Mouse (Mus musculus): ENCODE data around the gene Prkcsh. TPM values are rescaled to one million over a fixed set of nuclear protein-coding genes. Genes with fewer than 3 reads are reported as not detected.

Prkcsh gene
- polyA plus RNA-seq, 1 experiment from 2014 or later: 94.6 TPM

GRCm38 (mm10) chr9:22028467-22028866 is 25.9 kb downstream of the Prkcsh start:
- Histone ChIP-seq H3K9ac (no peak overlapping the region), H3K4me2 (no peak overlapping the region), H3K4me3 (no peak overlapping the region), H3K27ac (no peak overlapping the region), H3K27me3 (replicated peaks) (no peaks in the 10 kb centered on the region), H3K36me3 (replicated peaks) (peaks cover 53% of the 10 kb centered on the region), H3K4me1 (0 out of 2 replicates have a peak, but pooled peaks cover 3% of the 10 kb centered on the region), H3K9me3 (no peaks in the 10 kb centered on the region)
- ATAC-seq (replicated peaks): no peak
- WGBS: 24% methylated on average over 7 of the region's 7 CpGs

- H3K27me3 ChIP-seq (replicated peaks): no peaks in the 10 kb centered on the region
- H3K27ac ChIP-seq: no peak overlapping the region
- H3K4me3 ChIP-seq: no peak overlapping the region
- H3K36me3 ChIP-seq (replicated peaks): peaks cover 53% of the 10 kb centered on the region
- no peak for ATAC-seq (replicated peaks)
- WGBS: 94% methylated on average over 9 of the region's 9 CpGs
- peaks cover 3% of the 10 kb centered on the region for H3K4me1 ChIP-seq
- H3K9ac ChIP-seq: no peak overlapping the region
- no peak overlapping the region for H3K4me2 ChIP-seq
- no peaks in the 10 kb centered on the region for H3K9me3 ChIP-seq
Observed at GRCm38 (mm10) chr9:22030386-22030785, 27.8 kb downstream of the Prkcsh start.

DNA sequence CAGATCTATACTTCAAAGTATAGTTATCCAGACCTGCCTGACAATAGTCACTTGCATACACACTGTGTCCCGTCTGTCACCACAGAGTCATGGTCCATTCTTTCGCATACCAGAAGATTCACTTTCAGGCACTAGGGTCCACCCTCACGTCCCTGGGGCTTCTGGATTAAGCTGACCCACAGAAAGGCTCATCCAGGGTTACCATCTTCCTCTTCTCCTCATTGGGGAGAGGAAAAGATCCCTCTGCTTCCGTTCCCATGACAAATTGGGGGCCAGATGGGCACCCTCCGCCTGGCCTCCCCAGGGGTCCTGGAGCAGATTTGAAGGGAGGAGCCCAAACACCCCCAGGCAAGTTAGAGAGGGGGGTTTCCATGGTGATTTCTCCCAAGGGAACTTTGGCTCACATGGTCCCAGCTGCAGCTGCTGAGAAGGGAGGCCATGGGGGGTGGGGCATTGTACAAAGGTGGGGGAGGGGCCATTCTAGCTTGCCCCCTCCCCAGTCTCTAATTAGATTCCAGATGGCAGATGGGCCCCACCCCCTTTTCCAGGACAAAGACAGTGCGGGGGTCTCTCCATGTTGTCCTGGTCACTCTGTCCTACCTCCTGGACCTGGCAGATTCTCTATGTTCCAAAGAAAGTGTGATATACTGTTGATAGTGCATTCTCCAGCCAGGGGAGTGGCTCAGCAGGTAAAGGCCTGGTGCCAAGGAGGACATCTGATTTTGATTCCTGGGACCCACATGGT is 32.9 kb downstream of the Prkcsh start:
- H3K36me3 ChIP-seq (replicated peaks): peaks cover 39% of the 10 kb centered on the region
- H3K4me1 ChIP-seq: peaks cover 19% of the 10 kb centered on the region
- H3K4me3 ChIP-seq: no peak overlapping the region
- no peaks in the 10 kb centered on the region for H3K27me3 ChIP-seq (replicated peaks)
- no peak overlapping the region for H3K9ac ChIP-seq
- ATAC-seq (replicated peaks): no peak; the same call in 1 of the 2 replicates
- no peak overlapping the region; the same call in 1 of the 2 replicates for H3K27ac ChIP-seq
- H3K4me2 ChIP-seq: no peak overlapping the region
- H3K9me3 ChIP-seq: no peaks in the 10 kb centered on the region
- WGBS: 17% methylated on average over 6 of the region's 6 CpGs

GRCm38 (mm10) chr9:22037826-22038225 is 35.2 kb downstream of the Prkcsh start:
- Histone ChIP-seq H3K27ac (no peak overlapping the region), H3K36me3 (replicated peaks) (peaks cover 25% of the 10 kb centered on the region; the same call in 1 of the 2 replicates), H3K9me3 (no peaks in the 10 kb centered on the region), H3K9ac (no peak overlapping the region), H3K4me1 (peaks cover 30% of the 10 kb centered on the region), H3K4me2 (no peak overlapping the region), H3K27me3 (replicated peaks) (no peaks in the 10 kb centered on the region), H3K4me3 (no peak overlapping the region)
- 0 out of 2 replicates have a peak, but pooled peaks have one; percentile 25 for ATAC-seq (replicated peaks)
- 83% methylated on average over 10 of the region's 10 CpGs for WGBS

- H3K4me3 ChIP-seq: no peak overlapping the region
- H3K36me3 ChIP-seq (replicated peaks): no peaks in the 10 kb centered on the region
- H3K27ac ChIP-seq: no peak overlapping the region
- no peak overlapping the region for H3K9ac ChIP-seq
- no peaks in the 10 kb centered on the region for H3K27me3 ChIP-seq (replicated peaks)
- no peak for ATAC-seq (replicated peaks)
- WGBS: 68% methylated on average over 2 of the region's 2 CpGs
- H3K9me3 ChIP-seq: no peaks in the 10 kb centered on the region
- peaks cover 16% of the 10 kb centered on the region for H3K4me1 ChIP-seq
- H3K4me2 ChIP-seq: no peak overlapping the region
Observed at GRCm38 (mm10) chr9:22041832-22042231, 39.2 kb downstream of the Prkcsh start.

DNA sequence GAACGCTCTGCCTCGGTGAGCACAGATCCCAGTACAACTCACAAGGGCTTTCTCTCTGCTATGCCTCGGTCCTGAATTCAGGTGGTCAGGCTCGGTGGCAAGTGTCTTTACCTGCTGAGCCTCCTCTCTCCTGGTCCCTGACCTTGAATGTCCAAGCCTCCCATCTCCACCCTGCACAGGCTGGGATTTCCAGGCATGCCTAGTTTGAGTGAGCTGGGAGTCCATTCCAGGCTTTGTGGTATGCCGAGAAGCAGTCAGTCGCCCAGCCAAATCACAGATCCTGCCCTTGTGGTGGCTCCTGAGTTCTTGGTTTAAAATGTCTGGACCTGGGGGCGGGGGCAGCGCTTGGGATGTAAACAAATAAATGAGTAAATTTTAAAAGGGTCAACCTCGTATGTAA is 44.7 kb downstream of the Prkcsh start:
- Histone ChIP-seq H3K4me1 (peaks cover 40% of the 10 kb centered on the region), H3K4me2 (peak overlapping the region; percentile 17), H3K36me3 (replicated peaks) (no peaks in the 10 kb centered on the region), H3K27ac (no peak overlapping the region), H3K27me3 (replicated peaks) (no peaks in the 10 kb centered on the region), H3K4me3 (no peak overlapping the region), H3K9me3 (no peaks in the 10 kb centered on the region), H3K9ac (no peak overlapping the region; the same call in 1 of the 2 replicates)
- no peak for ATAC-seq (replicated peaks)
- 62% methylated on average over 9 of the region's 9 CpGs for WGBS

GRCm38 (mm10) chr9:22049315-22049714 is 46.7 kb downstream of the Prkcsh start:
- Histone ChIP-seq H3K4me3 (peak overlapping the region; percentile 88), H3K36me3 (replicated peaks) (no peaks in the 10 kb centered on the region), H3K27ac (peak overlapping the region; percentile 91), H3K27me3 (replicated peaks) (no peaks in the 10 kb centered on the region), H3K9me3 (no peaks in the 10 kb centered on the region), H3K9ac (peak overlapping the region; percentile 98), H3K4me1 (peaks cover 43% of the 10 kb centered on the region), H3K4me2 (peak overlapping the region; percentile 83)
- no peak for ATAC-seq (replicated peaks)
- 51% methylated on average over 11 of the region's 11 CpGs for WGBS

- WGBS: 17% methylated on average over 4 of the region's 4 CpGs
Observed at GRCm38 (mm10) chr9:22049721-22050270, 47.2 kb downstream of the Prkcsh start.

DNA sequence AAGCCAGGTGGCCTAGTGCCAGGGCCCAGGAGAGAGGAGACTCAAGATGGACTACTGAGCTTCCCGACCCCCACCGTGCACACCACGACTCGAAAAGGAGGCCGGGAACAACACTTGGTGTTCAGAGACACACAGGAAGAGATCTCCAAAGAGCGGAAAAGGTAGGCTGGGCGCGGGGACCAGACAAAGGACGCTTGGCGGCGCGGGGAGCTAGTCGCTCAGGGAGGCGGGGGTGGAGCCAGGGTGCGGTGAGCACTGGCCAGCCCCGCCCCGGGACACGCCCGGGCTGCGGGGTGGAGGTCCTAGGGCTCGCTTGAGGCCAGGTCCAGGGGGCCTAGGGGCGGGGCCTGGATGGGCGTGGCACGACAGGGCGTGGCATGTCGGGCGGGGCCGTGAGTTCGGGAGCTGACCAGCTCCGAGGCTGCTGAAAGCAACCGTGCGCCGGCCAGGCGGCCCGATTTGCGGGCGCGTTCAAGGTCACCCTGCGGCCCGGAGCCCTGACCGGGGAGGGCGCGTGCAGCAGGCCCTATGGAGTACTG is 47.8 kb downstream of the Prkcsh start:
- Histone ChIP-seq H3K4me1 (peaks cover 52% of the 10 kb centered on the region), H3K9me3 (no peaks in the 10 kb centered on the region), H3K9ac (peak overlapping the region; percentile 98), H3K4me2 (peak overlapping the region; percentile 83), H3K27me3 (replicated peaks) (no peaks in the 10 kb centered on the region), H3K4me3 (peak overlapping the region; percentile 88), H3K36me3 (replicated peaks) (no peaks in the 10 kb centered on the region), H3K27ac (peak overlapping the region; percentile 91)
- peak; percentile 21 for ATAC-seq (replicated peaks)
- under 1% methylated on average over 43 of the region's 43 CpGs for WGBS

More at GRCm38 (mm10) chr9:22049721-22050270, 47.2 kb downstream of the Prkcsh start:
- Histone ChIP-seq H3K36me3 (replicated peaks) (no peaks in the 10 kb centered on the region), H3K4me2 (peak overlapping the region; percentile 83), H3K27me3 (replicated peaks) (no peaks in the 10 kb centered on the region), H3K4me1 (peaks cover 48% of the 10 kb centered on the region), H3K4me3 (peak overlapping the region; percentile 88), H3K9ac (peak overlapping the region; percentile 98), H3K27ac (peak overlapping the region; percentile 91), H3K9me3 (no peaks in the 10 kb centered on the region)
- 0 out of 2 replicates have a peak, but pooled peaks have one; percentile 3 for ATAC-seq (replicated peaks)

- H3K36me3 ChIP-seq (replicated peaks): no peaks in the 10 kb centered on the region
- peak overlapping the region; percentile 91 for H3K27ac ChIP-seq
- peaks cover 53% of the 10 kb centered on the region for H3K4me1 ChIP-seq
- peak overlapping the region; percentile 83 for H3K4me2 ChIP-seq
- 1% methylated on average over 63 of the region's 67 CpGs for WGBS
- peak overlapping the region; percentile 98 for H3K9ac ChIP-seq
- H3K4me3 ChIP-seq: peak overlapping the region; percentile 88
- H3K27me3 ChIP-seq (replicated peaks): no peaks in the 10 kb centered on the region
- H3K9me3 ChIP-seq: no peaks in the 10 kb centered on the region
- ATAC-seq (replicated peaks): peak; percentile 21
Observed at GRCm38 (mm10) chr9:22051161-22051957, 48.8 kb downstream of the Prkcsh start.

DNA sequence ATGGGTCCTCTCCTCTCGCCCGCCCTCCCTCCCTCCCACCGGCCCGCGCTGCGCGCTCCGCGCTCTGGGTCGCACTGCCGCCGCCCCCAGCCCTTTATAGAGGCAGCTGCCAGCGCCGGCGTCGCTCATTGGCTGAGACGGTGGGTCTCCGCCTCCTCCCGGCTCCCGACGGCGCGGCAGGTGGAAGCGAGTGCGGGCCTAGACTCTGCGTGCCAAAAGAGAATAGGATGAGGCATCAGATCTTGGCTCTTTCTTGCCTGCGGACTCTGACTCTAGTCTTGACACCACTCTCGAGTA is 49.3 kb downstream of the Prkcsh start, which contains the start of gene Elavl3:
Gene Elavl3 (minus strand): TSS at position 66 of the 297 bp plus-strand sequence.
- ATAC-seq (replicated peaks): peak; percentile 80
- Histone ChIP-seq H3K4me2 (peak within 1 kb of the TSS; percentile 83), H3K36me3 (replicated peaks) (no peaks in the 10 kb centered on the region), H3K27me3 (replicated peaks) (no peaks in the 10 kb centered on the region), H3K4me3 (peak within 1 kb of the TSS; percentile 88), H3K27ac (peak within 1 kb of the TSS; percentile 91), H3K4me1 (peaks cover 49% of the 10 kb centered on the region), H3K9me3 (no peaks in the 10 kb centered on the region), H3K9ac (peak within 1 kb of the TSS; percentile 98)
- under 1% methylated on average over 24 of the region's 28 CpGs for WGBS

DNA sequence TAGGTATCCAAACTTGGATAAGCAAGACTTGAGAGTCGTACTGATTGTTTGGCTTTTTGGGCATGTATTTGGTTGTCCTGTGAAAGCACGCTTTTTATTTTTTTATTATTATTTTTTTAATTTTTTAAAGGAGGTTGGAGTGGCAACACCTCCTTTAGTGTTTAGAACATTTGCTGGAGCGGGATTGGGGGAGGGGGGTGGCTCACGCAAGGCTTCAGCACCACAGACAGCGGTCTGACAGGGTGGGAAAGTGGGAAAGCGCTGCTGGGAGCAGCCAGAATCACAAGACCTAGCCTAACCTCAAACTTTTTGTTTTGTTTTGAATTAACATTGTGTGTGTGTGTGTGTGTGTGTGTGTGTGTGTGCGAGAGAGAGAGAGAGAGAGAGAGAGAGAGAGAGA is 51.1 kb downstream of the Prkcsh start:
- Histone ChIP-seq H3K27ac (no peak overlapping the region), H3K9ac (no peak overlapping the region), H3K27me3 (replicated peaks) (no peaks in the 10 kb centered on the region), H3K9me3 (no peaks in the 10 kb centered on the region), H3K4me1 (peaks cover 32% of the 10 kb centered on the region), H3K36me3 (replicated peaks) (peaks cover 5% of the 10 kb centered on the region; the same call in 1 of the 2 replicates), H3K4me3 (no peak overlapping the region), H3K4me2 (no peak overlapping the region)
- ATAC-seq (replicated peaks): no peak
- 41% methylated on average over 6 of the region's 7 CpGs for WGBS

Measured in midbrain, embryonic 15.5 days (tissue).